Mouse (Mus musculus) CH12.LX (cell line): Measurements from ENCODE around the gene Ebf1. TPM values are rescaled to one million over a fixed set of nuclear protein-coding genes. Genes with fewer than 3 reads are reported as not detected.

Experiments used
- DNase-seq: peaks from one replicate; pipeline ENCODE4 v3.0.0-alpha.2; 2013; ENCODE audit errors: extremely low read depth
- H3K27ac ChIP-seq: 2 replicates; pipeline ENCODE4 v1.5.1; 2012; ENCODE audit warnings: low read depth, mild to moderate bottlenecking, control low read depth, moderate library complexity; ENCODE audit not compliant: insufficient read depth
- H3K27me3 ChIP-seq: replicated peaks from 2 replicates; pipeline ENCODE3; 2012; ENCODE audit warnings: inconsistent platforms
- H3K36me3 ChIP-seq, 2 experiments: replicated peaks in 1 of 2; 2 replicates each; pipeline versions ENCODE3 to v1.6.1; 2012; ENCODE audit warnings: inconsistent platforms in 1 of 2, low read length in 1 of 2, mild to moderate bottlenecking in 1 of 2, mixed read lengths in 1 of 2, moderate library complexity in 1 of 2; ENCODE audit not compliant: control insufficient read depth in 1 of 2, insufficient read depth in 1 of 2
- H3K4me1 ChIP-seq, 2 experiments: 2 replicates each; pipeline ENCODE4 v1.6.1; 2012; ENCODE audit warnings: inconsistent platforms in 1 of 2, moderate library complexity in 1 of 2; ENCODE audit not compliant: insufficient read depth in 2 of 2, control insufficient read depth in 1 of 2
- H3K4me2 ChIP-seq: 2 replicates; pipeline ENCODE4 v1.6.1; 2012; ENCODE audit warnings: low read depth, mild to moderate bottlenecking, control low read depth; ENCODE audit not compliant: poor library complexity, insufficient read depth, severe bottlenecking
- H3K4me3 ChIP-seq, 3 experiments: fragments of 150-350 bp in 1 of 3; sonication (generic) in 1 of 3; replicated peaks in 1 of 3; 2 replicates each; pipeline versions ENCODE3 to v1.5.1; 2011 to 2012; ENCODE audit warnings: low read depth in 2 of 3, low read length in 2 of 3, mild to moderate bottlenecking in 2 of 3, moderate library complexity in 2 of 3, control low read depth in 1 of 3, improper control_type of control experiment in 1 of 3, inconsistent platforms in 1 of 3, mixed read lengths in 1 of 3; ENCODE audit not compliant: poor library complexity in 1 of 3
- H3K79me2 ChIP-seq: replicated peaks from 2 replicates; pipeline ENCODE4 v1.6.1; 2012; ENCODE audit warnings: mild to moderate bottlenecking, moderate library complexity; ENCODE audit not compliant: control insufficient read depth, poor library complexity, insufficient read depth, severe bottlenecking; ENCODE audit errors: extremely low read depth
- H3K9ac ChIP-seq: 2 replicates; pipeline ENCODE4 v1.6.1; 2012; ENCODE audit warnings: low read depth, mild to moderate bottlenecking, control low read depth, moderate library complexity; ENCODE audit not compliant: insufficient read depth
- H3K9me3 ChIP-seq: replicated peaks from 2 replicates; pipeline ENCODE3; 2012; ENCODE audit warnings: low read length, inconsistent platforms, mixed read lengths
- BHLHE40 ChIP-seq: IDR thresholded peaks from 2 replicates; pipeline ENCODE4 v1.6.1; 2011; ENCODE audit warnings: mild to moderate bottlenecking, low read depth, low read length, improper control_type of control experiment
- CHD1 ChIP-seq: IDR thresholded peaks from 2 replicates; pipeline ENCODE4 v1.6.1; 2012; ENCODE audit warnings: low read depth, low read length, improper control_type of control experiment, inconsistent platforms
- CHD2 ChIP-seq: IDR thresholded peaks from 2 replicates; pipeline ENCODE4 v1.6.1; 2011; ENCODE audit warnings: low read length, improper control_type of control experiment
- CTCF ChIP-seq, 2 experiments: IDR thresholded peaks in 1 of 2; conservative IDR thresholded peaks in 1 of 2; 2 replicates each; pipeline ENCODE4 v1.5.1; 2011 to 2012; ENCODE audit warnings: low read depth in 2 of 2, low read length in 2 of 2, improper control_type of control experiment in 1 of 2, inconsistent platforms in 1 of 2, mild to moderate bottlenecking in 1 of 2, moderate library complexity in 1 of 2
- E2F4 ChIP-seq: IDR thresholded peaks from 2 replicates; pipeline ENCODE4 v1.6.1; 2011; ENCODE audit warnings: low read depth, low read length, improper control_type of control experiment; ENCODE audit not compliant: insufficient replicate concordance
- EP300 ChIP-seq: IDR thresholded peaks from 2 replicates; pipeline ENCODE4 v1.6.1; 2011; ENCODE audit warnings: low read length, improper control_type of control experiment
- ETS1 ChIP-seq: conservative IDR thresholded peaks from 2 replicates; pipeline ENCODE4 v1.6.1; 2012; ENCODE audit warnings: low read depth, mild to moderate bottlenecking, inconsistent platforms, low read length, improper control_type of control experiment, moderate library complexity
- GABPA ChIP-seq: IDR thresholded peaks from 2 replicates; pipeline ENCODE4 v1.6.1; 2012; ENCODE audit warnings: low read depth, low read length, improper control_type of control experiment, inconsistent platforms; ENCODE audit not compliant: insufficient replicate concordance
- HCFC1 ChIP-seq: IDR thresholded peaks from 2 replicates; pipeline ENCODE4 v1.6.1; 2012; ENCODE audit warnings: low read depth, mild to moderate bottlenecking, inconsistent platforms, low read length, improper control_type of control experiment
- IRF4 ChIP-seq: IDR thresholded peaks from 2 replicates; pipeline ENCODE4 v1.6.1; 2014; ENCODE audit warnings: low read depth, mild to moderate bottlenecking, inconsistent platforms, low read length, improper control_type of control experiment
- JUN ChIP-seq: IDR thresholded peaks from 2 replicates; pipeline ENCODE4 v1.6.1; 2011; ENCODE audit warnings: low read depth, mild to moderate bottlenecking, low read length, improper control_type of control experiment, moderate library complexity; ENCODE audit not compliant: insufficient read depth
- JUND ChIP-seq: conservative IDR thresholded peaks from 2 replicates; pipeline ENCODE4 v1.6.1; 2011; ENCODE audit warnings: low read depth, low read length, improper control_type of control experiment
- KAT2A ChIP-seq: IDR thresholded peaks from 2 replicates; pipeline ENCODE4 v1.6.1; 2012; ENCODE audit warnings: low read length, improper control_type of control experiment, inconsistent platforms; ENCODE audit not compliant: insufficient replicate concordance
- MAFK ChIP-seq: IDR thresholded peaks from 2 replicates; pipeline ENCODE4 v1.6.1; 2011; ENCODE audit warnings: low read length, improper control_type of control experiment; ENCODE audit not compliant: insufficient replicate concordance
- MAX ChIP-seq: IDR thresholded peaks from 2 replicates; pipeline ENCODE4 v1.6.1; 2011; ENCODE audit warnings: low read length, improper control_type of control experiment
- MAZ ChIP-seq: IDR thresholded peaks from 2 replicates; pipeline ENCODE4 v1.6.1; 2012; ENCODE audit warnings: low read depth, mild to moderate bottlenecking, inconsistent platforms, low read length, improper control_type of control experiment, moderate library complexity
- MEF2A ChIP-seq: IDR thresholded peaks from 2 replicates; pipeline ENCODE4 v1.6.1; 2014; ENCODE audit warnings: low read depth, mild to moderate bottlenecking, inconsistent platforms, low read length, improper control_type of control experiment, borderline replicate concordance
- MXI1 ChIP-seq: IDR thresholded peaks from 2 replicates; pipeline ENCODE4 v1.6.1; 2011; ENCODE audit warnings: mild to moderate bottlenecking, low read depth, low read length, improper control_type of control experiment
- MYC ChIP-seq: IDR thresholded peaks from 2 replicates; pipeline ENCODE4 v1.6.1; 2011; ENCODE audit warnings: low read depth, mild to moderate bottlenecking, improper control_type of control experiment, low read length
- NELFE ChIP-seq: IDR thresholded peaks from 2 replicates; pipeline ENCODE4 v1.6.1; 2011; ENCODE audit warnings: low read depth, low read length, improper control_type of control experiment
- NRF1 ChIP-seq: IDR thresholded peaks from 2 replicates; pipeline ENCODE4 v1.6.1; 2014; ENCODE audit warnings: low read depth, mild to moderate bottlenecking, inconsistent platforms, low read length, improper control_type of control experiment, moderate library complexity
- PAX5 ChIP-seq: IDR thresholded peaks from 2 replicates; pipeline ENCODE4 v1.6.1; 2012; ENCODE audit warnings: low read length, inconsistent platforms, mixed read lengths
- POLR2A ChIP-seq: IDR thresholded peaks from 2 replicates; pipeline ENCODE4 v1.6.1; 2011; ENCODE audit warnings: low read depth, mild to moderate bottlenecking, improper control_type of control experiment, low read length
- RAD21 ChIP-seq: IDR thresholded peaks from 2 replicates; pipeline ENCODE4 v1.6.1; 2011; ENCODE audit warnings: low read depth, mild to moderate bottlenecking, low read length, improper control_type of control experiment, moderate library complexity
- RCOR1 ChIP-seq: conservative IDR thresholded peaks from 2 replicates; pipeline ENCODE4 v1.6.1; 2012; ENCODE audit warnings: low read depth, mild to moderate bottlenecking, inconsistent platforms, low read length, improper control_type of control experiment
- SIN3A ChIP-seq: IDR thresholded peaks from 2 replicates; pipeline ENCODE4 v1.6.1; 2012; ENCODE audit warnings: low read length, improper control_type of control experiment, inconsistent platforms
- SMC3 ChIP-seq: IDR thresholded peaks from 2 replicates; pipeline ENCODE4 v1.6.1; 2011; ENCODE audit warnings: low read depth, low read length, improper control_type of control experiment
- TBP ChIP-seq: conservative IDR thresholded peaks from 2 replicates; pipeline ENCODE4 v1.6.1; 2011; ENCODE audit warnings: low read depth, low read length, improper control_type of control experiment
- TCF12 ChIP-seq: IDR thresholded peaks from 2 replicates; pipeline ENCODE4 v1.6.1; 2014; ENCODE audit warnings: low read depth, mild to moderate bottlenecking, inconsistent platforms, low read length, improper control_type of control experiment
- UBTF ChIP-seq: IDR thresholded peaks from 2 replicates; pipeline ENCODE4 v1.6.1; 2012; ENCODE audit warnings: low read depth, mild to moderate bottlenecking, inconsistent platforms, low read length, improper control_type of control experiment, moderate library complexity
- USF1 ChIP-seq: IDR thresholded peaks from 2 replicates; pipeline ENCODE4 v1.6.1; 2014; ENCODE audit warnings: low read depth, mild to moderate bottlenecking, inconsistent platforms, low read length, improper control_type of control experiment
- USF2 ChIP-seq: conservative IDR thresholded peaks from 2 replicates; pipeline ENCODE4 v1.6.1; 2011; ENCODE audit warnings: low read depth, low read length, improper control_type of control experiment
- ZC3H11A ChIP-seq: IDR thresholded peaks from 2 replicates; pipeline ENCODE4 v1.6.1; 2012; ENCODE audit warnings: low read depth, mild to moderate bottlenecking, inconsistent platforms, low read length, improper control_type of control experiment
- ZKSCAN1 ChIP-seq: IDR thresholded peaks from 2 replicates; pipeline ENCODE4 v1.6.1; 2012; ENCODE audit warnings: low read depth, inconsistent platforms, low read length, improper control_type of control experiment, borderline replicate concordance
- ZMIZ1 ChIP-seq: IDR thresholded peaks from 2 replicates; pipeline ENCODE4 v1.6.1; 2012; ENCODE audit warnings: low read depth, mild to moderate bottlenecking, inconsistent platforms, low read length, improper control_type of control experiment
- ZNF384 ChIP-seq: IDR thresholded peaks from 2 replicates; pipeline ENCODE4 v1.6.1; 2012; ENCODE audit warnings: low read depth, low read length, improper control_type of control experiment, inconsistent platforms
- dilution Hi-C: fragments of 300-500 bp; cut with MboI; formaldehyde crosslinking; loops from 2 replicates; pipeline ENCODE4 v1.14.3; 2020; ENCODE audit warnings: low sequenced_read_pairs; ENCODE audit not compliant: extremely low pct_unique_long_range_greater_than_20kb, extremely low pct_ligation_motif_present
- in situ Hi-C: fragments of 300-500 bp; cut with MboI; formaldehyde crosslinking; loops from 3 replicates; pipeline ENCODE4 v1.14.3; 2019; ENCODE audit warnings: low sequenced_read_pairs, low pct_ligation_motif_present, low pct_unique_long_range_greater_than_20kb, mixed read lengths
- polyA plus RNA-seq: library from polyadenylated mRNA; unstranded; fragments of >175 nt; gene quantifications from 2 replicates; pipeline ENCODE4 v1.2.1, GENCODE M21; 2012; ENCODE audit warnings: low read depth; ENCODE audit not compliant: insufficient read length
- total RNA-seq, 2 experiments: library from RNA; depleted of rRNA; stranded (reverse); fragments of 300-350 nt in 1 of 2; fragments of >200 nt in 1 of 2; gene quantifications; 2 replicates each; pipeline ENCODE4 v1.2.3; 2012 to 2014

The Ebf1 gene
- total and polyA plus RNA-seq, 3 experiments, result 37.8 to 60.7 (median 42.8) TPM

GRCm38 (mm10) chr11:44684486-44685076, 67.5 kb downstream of the Ebf1 start:
- peak overlapping the region; percentile 86 for H3K4me2 ChIP-seq
- dilution Hi-C loops, result no loop called here

GRCm38 (mm10) chr11:44685129-44685528, 68.0 kb downstream of the Ebf1 start:
- dilution Hi-C loops (no loop called here), in situ Hi-C loops (no loop called here)
- TF ChIP-seq E2F4 (no peak), HCFC1 (no peak), NRF1 (no peak), ZKSCAN1 (no peak), MAX (no peak), TCF12 (no peak), SMC3 (no peak), EP300 (no peak), MAZ (no peak)
- peak overlapping the region; percentile 86 for H3K4me2 ChIP-seq
- peak overlapping the region in 2 of 3 experiments; percentile 21 to 23 for H3K4me3 ChIP-seq
- peaks cover 60% of the 10 kb centered on the region for H3K79me2 ChIP-seq
- H3K9me3 ChIP-seq, result no peaks in the 10 kb centered on the region
- no peaks in the 10 kb centered on the region for H3K27me3 ChIP-seq
- peak overlapping the region; percentile 25; the same call in 1 of the 2 replicates for H3K27ac ChIP-seq
- H3K36me3 ChIP-seq, result peaks cover 5 to 38% of the 10 kb centered on the region in 2 experiments
- peaks cover 17 to 83% of the 10 kb centered on the region in 2 experiments for H3K4me1 ChIP-seq
- DNase-seq, result no peak
- H3K9ac ChIP-seq, result peak overlapping the region; percentile 42

More at GRCm38 (mm10) chr11:44684486-44685076, 67.5 kb downstream of the Ebf1 start:
- Histone ChIP-seq H3K4me1 (peaks cover 14 to 82% of the 10 kb centered on the region in 2 experiments), H3K4me3 (peak overlapping the region in 2 of 3 experiments; percentile 17 to 22), H3K27ac (peak overlapping the region; percentile 38; the same call in 1 of the 2 replicates), H3K9ac (peak overlapping the region; percentile 42), H3K9me3 (no peaks in the 10 kb centered on the region), H3K27me3 (no peaks in the 10 kb centered on the region), H3K36me3 (peaks cover 7 to 38% of the 10 kb centered on the region in 2 experiments), H3K79me2 (peaks cover 58% of the 10 kb centered on the region)
- TF ChIP-seq EP300 (no peak), MAFK (no peak), NELFE (no peak), JUND (no peak), USF1 (peak; percentile 84), CHD1 (no peak), MEF2A (no peak), IRF4 (peak; percentile 8; the same call in 1 of the 2 replicates), E2F4 (no peak), BHLHE40 (peak; percentile 90), UBTF (no peak), RAD21 (no peak), MAX (no peak), NRF1 (no peak), POLR2A (0 out of 2 replicates have a peak, but pooled peaks have one; percentile 23), USF2 (peak; percentile 81), TBP (no peak), ZC3H11A (no peak), ETS1 (no peak), MYC (0 out of 2 replicates have a peak, but pooled peaks have one; percentile 52), ZMIZ1 (no peak), CTCF (conservative IDR thresholded peaks at IDR 0.05 in 1 of 2, IDR thresholded peaks at IDR 0.05 in 1 of 2; ENCODE audit: low read depth in 2 of 2, low read length in 2 of 2) (no peak), MXI1 (no peak), ZNF384 (no peak), SIN3A (no peak), KAT2A (no peak), PAX5 (no peak), MAZ (no peak), SMC3 (no peak), GABPA (no peak), CHD2 (no peak), TCF12 (no peak), RCOR1 (no peak), JUN (no peak), ZKSCAN1 (no peak)
- in situ Hi-C loops, result no loop called here
- no peak for DNase-seq
